Mouse (Mus musculus) large intestine, adult 2 months (tissue): ENCODE data around the gene Crybg2. TPM values are rescaled to one million over a fixed set of nuclear protein-coding genes. Genes with fewer than 3 reads are reported as not detected.
A peak's percentile ranks its signal among the peaks of the same experiment; 100 is the strongest.

Experiments used
- DNase-seq: peaks from one replicate; pipeline ENCODE4 v3.0.0-alpha.2; 2012; ENCODE audit warnings: low read depth, low spot score
- WGBS: fragments of 180-500 bp; shearing (Covaris S2); methylation state at CpG from one replicate; pipeline ENCODE4 v1.1.7; 2018; 5-methylcytosine and 5-hydroxymethylcytosine counted together
- polyA plus RNA-seq: library from polyadenylated mRNA; depleted of rRNA; stranded (reverse); fragments of >200 nt; gene quantifications from 2 replicates; pipeline ENCODE4 v1.2.3, GENCODE M21; 2012

The Crybg2 gene
- polyA plus RNA-seq, 1 experiment = 33.6 TPM

- WGBS = 26% methylated on average over 8 of the region's 8 CpGs
- DNase-seq = no peak
These were observed 8.1 kb upstream of the Crybg2 start for GRCm38 (mm10) chr4:134052560-134052959.

- DNase-seq = no peak
- 78% methylated on average over 3 of the region's 3 CpGs for WGBS
These were observed 7.1 kb upstream of the Crybg2 start, which contains the start of gene Zfp683 for GRCm38 (mm10) chr4:134053538-134053937. TSS of gene Zfp683 (plus strand) at chr4:134053838.

GRCm38 (mm10) chr4:134058166-134058715 is 2.4 kb upstream of the Crybg2 start:
- 44% methylated on average over 14 of the region's 14 CpGs for WGBS
- DNase-seq = no peak

GRCm38 (mm10) chr4:134058908-134059307 is 1.7 kb upstream of the Crybg2 start:
- WGBS = 86% methylated on average over 6 of the region's 6 CpGs
- DNase-seq = no peak

GRCm38 (mm10) chr4:134061166-134061830 is 683 bp downstream of the Crybg2 start:
- 19% methylated on average over 18 of the region's 18 CpGs for WGBS
- DNase-seq = peak; percentile 93

- DNase-seq = peak; percentile 84
- WGBS = 23% methylated on average over 8 of the region's 8 CpGs
These were observed 1.4 kb downstream of the Crybg2 start for GRCm38 (mm10) chr4:134061944-134062446.

- 34% methylated on average over 8 of the region's 8 CpGs for WGBS
- DNase-seq = no peak
These were observed 1.9 kb downstream of the Crybg2 start for GRCm38 (mm10) chr4:134062561-134062960.

- WGBS = 14% methylated on average over 23 of the region's 23 CpGs
- DNase-seq = no peak
These were observed 4.9 kb downstream of the Crybg2 start for GRCm38 (mm10) chr4:134065431-134066004.

GRCm38 (mm10) chr4:134067383-134067782 is 6.8 kb downstream of the Crybg2 start:
- DNase-seq = no peak

GRCm38 (mm10) chr4:134067833-134068544 is 7.4 kb downstream of the Crybg2 start:
- 49% methylated on average over 7 of the region's 7 CpGs for WGBS
- DNase-seq = no peak

More at GRCm38 (mm10) chr4:134067383-134067782, 6.8 kb downstream of the Crybg2 start:
- WGBS = 52% methylated on average over 8 of the region's 8 CpGs

GRCm38 (mm10) chr4:134068793-134069580 is 8.4 kb downstream of the Crybg2 start:
- WGBS = 68% methylated on average over 4 of the region's 4 CpGs
- no peak for DNase-seq

- no peak for DNase-seq
- WGBS = 33% methylated on average over 3 of the region's 3 CpGs
These were observed 18.1 kb downstream of the Crybg2 start for GRCm38 (mm10) chr4:134078694-134079093.

- 88% methylated on average over 4 of the region's 4 CpGs for WGBS
- DNase-seq = no peak
These were observed 20.1 kb downstream of the Crybg2 start for GRCm38 (mm10) chr4:134080674-134081073.

GRCm38 (mm10) chr4:134081730-134082386 is 21.2 kb downstream of the Crybg2 start:
- DNase-seq = peak; percentile 80

GRCm38 (mm10) chr4:134082460-134082859 is 21.8 kb downstream of the Crybg2 start:
- DNase-seq = no peak
- WGBS = 8% methylated on average over 7 of the region's 7 CpGs

More at GRCm38 (mm10) chr4:134081730-134082386, 21.2 kb downstream of the Crybg2 start:
- WGBS = 1% methylated on average over 41 of the region's 41 CpGs

GRCm38 (mm10) chr4:134084999-134085398 is 24.4 kb downstream of the Crybg2 start:
- WGBS = 90% methylated on average over 4 of the region's 4 CpGs
- DNase-seq = no peak

GRCm38 (mm10) chr4:134087412-134087811 is 26.8 kb downstream of the Crybg2 start:
- WGBS = 22% methylated on average over 7 of the region's 7 CpGs
- no peak for DNase-seq

GRCm38 (mm10) chr4:134089029-134089428 is 28.4 kb downstream of the Crybg2 start:
- WGBS = 79% methylated on average over 9 of the region's 9 CpGs
- DNase-seq = no peak
